Mouse (Mus musculus): ENCODE results near the gene Fgfr2.

GRCm38 (mm10) chr7:132556575-132556974 lies 566.6 kb downstream of the Fgfr2 start:
- TF ChIP-seq POLR2A (IDR thresholded peaks at IDR 0.05; ENCODE audit: low read depth, low read length) (no peak), CTCF (IDR thresholded peaks at IDR 0.05; ENCODE audit: extremely low read depth, insufficient read length, insufficient replicate concordance, low read depth, low read length) (no peak)

All from small intestine, adult 2 months (tissue).